Mouse (Mus musculus): ENCODE data around the gene Nfia. TPM values are rescaled to one million over a fixed set of nuclear protein-coding genes. Genes with fewer than 3 reads are reported as not detected.

Gene Nfia
- total and polyA plus RNA-seq, 3 experiments, result 0.96 to 25.1 (median 1.3) TPM

DNA sequence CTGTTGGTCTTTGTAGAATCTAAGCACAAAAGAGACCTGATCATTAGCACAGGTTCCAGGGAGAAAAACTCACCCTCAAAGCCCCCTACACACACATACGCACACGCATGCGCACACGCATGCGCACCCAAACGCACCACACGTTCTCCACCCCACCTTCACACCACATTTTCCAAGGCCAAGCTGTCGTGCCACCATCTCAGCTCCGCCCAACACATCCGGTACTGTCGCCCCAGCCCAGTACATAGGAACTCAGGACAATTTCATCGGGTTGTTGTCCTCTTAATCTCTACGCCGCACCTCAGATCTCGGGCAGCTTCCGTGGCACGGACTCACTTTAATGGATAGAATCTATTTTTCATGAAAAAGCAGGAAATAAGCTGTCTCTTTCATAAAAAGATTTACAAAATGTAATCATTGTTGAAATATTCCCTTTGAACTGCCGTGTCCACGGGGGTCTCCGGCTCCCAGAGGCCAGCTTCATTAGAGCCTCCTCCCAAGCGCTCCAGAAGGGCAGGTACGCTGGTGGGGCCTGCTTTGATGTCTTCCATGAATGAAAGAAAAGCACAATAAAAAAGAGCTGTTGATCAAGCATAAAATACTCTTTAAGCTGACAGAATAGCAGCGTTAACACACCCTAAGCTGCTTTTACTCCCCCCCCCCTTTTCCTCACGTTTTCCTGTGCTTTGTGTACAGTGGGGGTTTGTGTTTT, 330.2 kb downstream of the Nfia start:
- ATAC-seq (ENCODE audit: extremely low read depth, insufficient number of reproducible peaks, low FRiP score, poor library complexity, severe bottlenecking), result no peak
- TF ChIP-seq POLR2AphosphoS5 (IDR thresholded peaks at IDR 0.05; ENCODE audit: insufficient replicate concordance, low read depth, low read length), result no peak
- H3K9me3 ChIP-seq (replicated peaks), result peaks cover 49% of the 10 kb centered on the region
- H3K36me3 ChIP-seq (replicated peaks), result peaks cover 18% of the 10 kb centered on the region
- no peaks in the 10 kb centered on the region for H3K4me1 ChIP-seq (ENCODE audit: insufficient read depth, low read depth, low read length)
- H3K27me3 ChIP-seq (ENCODE audit: insufficient read depth, low read length), result no peaks in the 10 kb centered on the region
- no peak overlapping the region for H3K4me3 ChIP-seq (ENCODE audit: low read depth, low read length)
- no peak for DNase-seq (ENCODE audit: low spot score)

DNA sequence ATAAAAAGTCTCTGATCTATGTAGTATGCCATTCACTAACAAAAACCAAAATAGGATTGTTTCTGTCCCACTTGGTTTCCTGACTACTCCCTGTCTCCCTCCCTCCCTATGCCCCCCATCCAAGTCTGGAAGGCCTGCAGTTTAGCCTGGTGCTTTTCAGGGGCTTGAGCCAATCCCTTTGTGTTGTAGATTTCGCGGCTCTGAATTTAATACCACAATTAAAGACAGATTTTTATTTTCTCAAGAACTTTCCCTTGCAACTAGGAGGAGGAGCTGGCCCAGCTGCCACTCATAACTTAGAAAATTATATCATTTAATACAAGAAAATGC, 330.8 kb downstream of the Nfia start:
- ATAC-seq (ENCODE audit: extremely low read depth, insufficient number of reproducible peaks, low FRiP score, poor library complexity, severe bottlenecking) (no peak), DNase-seq (ENCODE audit: low spot score) (no peak)
- TF ChIP-seq CTCF (IDR thresholded peaks at IDR 0.05; ENCODE audit: low read depth, low read length) (no peak), GATA2 (IDR thresholded peaks at IDR 0.05; ENCODE audit: borderline replicate concordance, low read depth, low read length) (no peak), TAL1 (conservative IDR thresholded peaks at IDR 0.05; ENCODE audit: low read depth, low read length) (no peak), POLR2AphosphoS5 (IDR thresholded peaks at IDR 0.05; ENCODE audit: insufficient replicate concordance, low read depth, low read length) (no peak), GATA1 (IDR thresholded peaks at IDR 0.05; ENCODE audit: borderline replicate concordance, low read length) (no peak)
- H3K4me1 ChIP-seq (ENCODE audit: insufficient read depth, low read depth, low read length), result no peaks in the 10 kb centered on the region
- H3K36me3 ChIP-seq (replicated peaks), result peaks cover 18% of the 10 kb centered on the region
- no peak overlapping the region for H3K4me3 ChIP-seq (ENCODE audit: low read depth, low read length)
- H3K9me3 ChIP-seq (replicated peaks), result peaks cover 48% of the 10 kb centered on the region
- no peaks in the 10 kb centered on the region for H3K27me3 ChIP-seq (ENCODE audit: insufficient read depth, low read length)

DNA sequence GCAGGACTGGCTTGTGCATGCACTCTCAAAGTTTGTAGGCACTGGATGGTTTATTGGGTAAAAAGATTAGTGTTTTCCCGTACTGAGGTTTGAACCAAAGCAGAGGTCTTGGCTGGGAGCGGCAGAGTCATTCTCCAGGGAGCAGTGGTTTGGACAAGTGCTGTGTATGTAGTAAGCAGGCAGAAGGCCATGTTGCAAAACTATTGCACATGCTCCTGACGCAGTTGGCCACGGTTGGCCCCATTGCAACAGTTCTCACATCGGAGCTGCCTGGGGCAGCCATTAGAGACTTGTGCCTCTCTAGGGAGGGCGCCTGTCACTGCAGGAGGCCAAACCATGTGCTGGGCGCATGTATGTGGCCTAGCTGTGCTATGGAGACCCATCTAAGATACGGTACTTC, 331.6 kb downstream of the Nfia start:
- H3K4me3 ChIP-seq (ENCODE audit: low read depth, low read length), result no peak overlapping the region
- DNase-seq (ENCODE audit: low spot score) (no peak), ATAC-seq (ENCODE audit: extremely low read depth, insufficient number of reproducible peaks, low FRiP score, poor library complexity, severe bottlenecking) (no peak)
- H3K36me3 ChIP-seq (replicated peaks), result peaks cover 18% of the 10 kb centered on the region
- H3K9me3 ChIP-seq (replicated peaks), result peaks cover 44% of the 10 kb centered on the region
- H3K4me1 ChIP-seq (ENCODE audit: insufficient read depth, low read depth, low read length), result no peaks in the 10 kb centered on the region
- no peaks in the 10 kb centered on the region for H3K27me3 ChIP-seq (ENCODE audit: insufficient read depth, low read length)
- no peak for TF ChIP-seq TAL1 (conservative IDR thresholded peaks at IDR 0.05; ENCODE audit: low read depth, low read length)
- no peak for TF ChIP-seq GATA1 (IDR thresholded peaks at IDR 0.05; ENCODE audit: borderline replicate concordance, low read length)
- TF ChIP-seq CTCF (IDR thresholded peaks at IDR 0.05; ENCODE audit: low read depth, low read length), result no peak
- TF ChIP-seq POLR2AphosphoS5 (IDR thresholded peaks at IDR 0.05; ENCODE audit: insufficient replicate concordance, low read depth, low read length), result no peak

DNA sequence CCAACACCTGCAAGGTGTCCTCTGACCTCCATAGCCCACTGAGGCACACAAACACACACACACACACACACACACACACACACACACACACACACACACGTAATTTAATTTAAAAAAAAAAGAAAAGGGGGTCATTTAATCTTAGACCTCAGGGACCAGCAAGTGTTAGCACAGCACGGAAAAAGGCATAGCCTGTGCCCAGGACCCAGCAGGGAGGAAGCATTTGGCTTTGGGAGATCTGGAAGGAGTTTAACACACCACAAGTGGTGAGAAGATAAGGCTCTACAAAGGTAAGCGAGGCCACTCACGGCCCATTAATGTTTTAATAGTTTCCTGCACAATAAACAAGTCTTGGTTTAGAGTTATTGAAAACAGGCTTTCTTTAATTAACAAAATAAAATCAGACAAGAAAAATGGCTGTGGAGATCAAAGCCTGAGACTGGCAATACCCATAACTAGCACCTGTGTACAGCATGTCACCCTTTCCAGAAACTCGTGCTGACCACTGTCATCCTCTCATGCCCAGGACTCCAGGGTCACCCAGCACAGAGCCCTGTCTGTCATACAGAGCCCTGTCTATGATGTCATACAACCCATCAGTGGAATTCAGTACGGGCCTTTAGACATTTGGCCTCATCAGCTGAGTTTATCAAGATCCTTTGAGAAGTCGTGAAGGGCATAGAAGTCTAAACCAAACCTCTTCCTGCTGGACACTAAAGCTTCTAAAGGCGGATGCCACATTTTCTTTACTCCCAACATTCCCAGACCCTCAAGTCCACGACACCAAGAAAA, 332.6 kb downstream of the Nfia start:
- ATAC-seq (ENCODE audit: extremely low read depth, insufficient number of reproducible peaks, low FRiP score, poor library complexity, severe bottlenecking) (no peak), DNase-seq (ENCODE audit: low spot score) (no peak)
- no peak for TF ChIP-seq GATA1 (IDR thresholded peaks at IDR 0.05; ENCODE audit: borderline replicate concordance, low read length)
- no peak for TF ChIP-seq GATA2 (IDR thresholded peaks at IDR 0.05; ENCODE audit: borderline replicate concordance, low read depth, low read length)
- no peak for TF ChIP-seq TAL1 (conservative IDR thresholded peaks at IDR 0.05; ENCODE audit: low read depth, low read length)
- no peak for TF ChIP-seq POLR2AphosphoS5 (IDR thresholded peaks at IDR 0.05; ENCODE audit: insufficient replicate concordance, low read depth, low read length)
- Histone ChIP-seq H3K4me1 (ENCODE audit: insufficient read depth, low read depth, low read length) (no peaks in the 10 kb centered on the region), H3K27me3 (ENCODE audit: insufficient read depth, low read length) (no peaks in the 10 kb centered on the region), H3K36me3 (replicated peaks) (peaks cover 18% of the 10 kb centered on the region), H3K4me3 (ENCODE audit: low read depth, low read length) (no peak overlapping the region), H3K9me3 (replicated peaks) (peaks cover 45% of the 10 kb centered on the region)

DNA sequence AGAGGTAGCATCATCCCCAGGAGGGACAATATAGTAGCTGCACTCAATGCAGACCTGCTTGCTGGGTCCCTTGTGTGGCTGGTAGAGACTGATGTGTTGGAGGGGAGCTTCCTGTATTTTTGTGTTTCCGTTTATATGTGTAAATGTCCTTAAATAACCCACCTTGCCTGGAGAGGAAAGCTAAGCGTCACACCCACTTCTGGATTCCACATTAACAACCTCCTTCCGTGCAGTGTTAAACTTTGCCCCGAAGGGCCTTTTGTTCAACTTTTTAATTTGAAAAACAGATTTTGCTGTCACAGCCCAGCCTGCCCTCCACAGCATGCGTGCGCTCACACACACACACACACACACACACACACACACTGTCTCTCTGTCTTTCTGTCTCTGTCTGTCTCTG, 333.4 kb downstream of the Nfia start:
- DNase-seq (ENCODE audit: low spot score) (no peak), ATAC-seq (ENCODE audit: extremely low read depth, insufficient number of reproducible peaks, low FRiP score, poor library complexity, severe bottlenecking) (no peak)
- TF ChIP-seq GATA2 (IDR thresholded peaks at IDR 0.05; ENCODE audit: borderline replicate concordance, low read depth, low read length), result no peak
- TF ChIP-seq GATA1 (IDR thresholded peaks at IDR 0.05; ENCODE audit: borderline replicate concordance, low read length), result no peak
- TF ChIP-seq CTCF (IDR thresholded peaks at IDR 0.05; ENCODE audit: low read depth, low read length), result no peak
- TF ChIP-seq TAL1 (conservative IDR thresholded peaks at IDR 0.05; ENCODE audit: low read depth, low read length), result no peak
- no peak for TF ChIP-seq POLR2AphosphoS5 (IDR thresholded peaks at IDR 0.05; ENCODE audit: insufficient replicate concordance, low read depth, low read length)
- peaks cover 18% of the 10 kb centered on the region for H3K36me3 ChIP-seq (replicated peaks)
- H3K4me3 ChIP-seq (ENCODE audit: low read depth, low read length), result no peak overlapping the region
- no peaks in the 10 kb centered on the region for H3K27me3 ChIP-seq (ENCODE audit: insufficient read depth, low read length)
- H3K9me3 ChIP-seq (replicated peaks), result peaks cover 45% of the 10 kb centered on the region
- H3K4me1 ChIP-seq (ENCODE audit: insufficient read depth, low read depth, low read length), result no peaks in the 10 kb centered on the region

DNA sequence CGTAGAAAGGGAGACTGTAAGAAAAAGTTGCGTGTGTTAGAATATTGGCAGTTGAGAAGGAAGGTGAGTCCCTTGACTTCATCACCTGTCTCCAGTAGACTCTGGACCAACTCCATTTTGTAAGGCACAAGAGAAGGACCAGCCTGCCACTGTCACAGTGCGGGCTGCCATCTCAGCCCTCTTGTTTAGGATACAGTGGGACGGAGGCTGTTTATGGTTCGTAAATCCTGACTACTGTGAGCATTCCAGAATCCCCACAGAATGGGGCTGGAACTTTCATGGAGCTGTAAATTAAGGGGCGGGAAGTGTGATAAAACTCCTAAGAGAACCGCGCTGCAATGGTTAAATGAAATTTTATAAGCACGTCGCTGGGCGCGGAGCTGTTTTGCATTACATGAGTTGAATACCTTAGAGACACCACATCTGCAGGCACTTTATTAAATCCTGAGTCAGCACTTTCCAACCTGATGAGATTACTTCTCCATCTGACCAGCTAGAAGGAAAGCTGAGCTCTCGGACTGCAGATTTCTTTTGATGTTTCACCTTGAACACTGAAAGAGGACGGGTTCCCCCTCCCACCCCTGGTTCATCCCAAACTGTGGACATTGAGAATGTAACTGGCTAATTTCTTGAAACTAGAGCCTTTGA, 334.0 kb downstream of the Nfia start:
- DNase-seq (ENCODE audit: low spot score) (no peak), ATAC-seq (ENCODE audit: extremely low read depth, insufficient number of reproducible peaks, low FRiP score, poor library complexity, severe bottlenecking) (no peak)
- peaks cover 18% of the 10 kb centered on the region for H3K36me3 ChIP-seq (replicated peaks)
- no peaks in the 10 kb centered on the region for H3K27me3 ChIP-seq (ENCODE audit: insufficient read depth, low read length)
- peaks cover 42% of the 10 kb centered on the region for H3K9me3 ChIP-seq (replicated peaks)
- H3K4me3 ChIP-seq (ENCODE audit: low read depth, low read length), result no peak overlapping the region
- H3K4me1 ChIP-seq (ENCODE audit: insufficient read depth, low read depth, low read length), result no peaks in the 10 kb centered on the region
- TF ChIP-seq CTCF (IDR thresholded peaks at IDR 0.05; ENCODE audit: low read depth, low read length), result no peak
- TF ChIP-seq POLR2AphosphoS5 (IDR thresholded peaks at IDR 0.05; ENCODE audit: insufficient replicate concordance, low read depth, low read length), result no peak
- TF ChIP-seq GATA2 (IDR thresholded peaks at IDR 0.05; ENCODE audit: borderline replicate concordance, low read depth, low read length), result no peak
- no peak for TF ChIP-seq TAL1 (conservative IDR thresholded peaks at IDR 0.05; ENCODE audit: low read depth, low read length)
- TF ChIP-seq GATA1 (IDR thresholded peaks at IDR 0.05; ENCODE audit: borderline replicate concordance, low read length), result no peak

All from G1E (cell line).